Mouse (Mus musculus) central nervous system, embryonic 11.5 days (tissue): ENCODE results near the gene Zfp942. TPM values are rescaled to one million over a fixed set of nuclear protein-coding genes. Genes with fewer than 3 reads are reported as not detected.

ENCODE experiments used
- polyA plus RNA-seq: library from polyadenylated mRNA; depleted of rRNA; stranded (reverse); fragments of >200 nt; gene quantifications from 2 replicates; pipeline ENCODE4 v1.2.3, GENCODE M21; 2012; rRNA removed

Gene Zfp942
- polyA plus RNA-seq: 6.8 and 12.6 TPM in 2 replicates

DNA sequence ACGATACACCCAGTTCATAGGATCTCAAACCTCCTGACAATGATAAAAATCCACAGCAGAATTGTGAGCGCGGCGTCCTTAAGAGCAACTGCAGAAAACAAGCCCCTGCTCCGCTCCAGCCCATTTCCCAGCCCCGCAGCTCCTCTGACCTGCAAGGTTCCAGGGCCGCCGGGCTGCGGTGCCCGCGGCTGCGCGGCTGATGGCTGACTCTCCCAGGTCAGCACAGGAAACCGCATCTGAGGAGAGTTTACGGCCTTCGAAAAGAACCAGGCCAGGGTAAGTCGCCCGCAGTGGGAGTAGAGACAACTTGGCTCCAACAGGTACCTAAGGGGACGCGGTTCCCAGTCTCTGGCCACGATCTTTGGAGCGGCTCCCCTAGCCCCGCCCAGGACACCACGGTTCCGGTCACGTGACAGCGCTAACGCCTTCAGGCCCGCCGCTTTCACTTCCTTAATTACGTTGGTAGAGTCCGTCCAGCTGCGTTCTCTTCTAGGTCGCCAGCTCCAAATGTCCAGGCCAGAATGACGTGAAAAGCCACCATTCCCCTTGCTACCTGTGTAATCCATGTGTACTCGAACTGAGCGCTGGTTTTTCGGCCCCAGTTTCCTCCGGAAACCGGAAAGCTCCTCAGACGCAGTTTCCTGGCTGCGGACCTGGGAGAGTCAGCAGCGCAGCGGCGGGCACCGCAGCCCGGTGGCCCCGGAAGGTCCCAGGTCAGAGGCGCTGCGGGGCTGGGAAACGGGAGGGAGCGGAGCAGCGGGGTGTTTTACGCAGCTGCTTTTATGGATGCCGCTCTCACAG, at the start of gene Zfp942, which contains the start of gene Zfp943:
Gene Zfp942, minus strand, starts transcription at position 358 of the 801 bp plus-strand sequence.
Gene Zfp943, plus strand, starts transcription at position 446 of the 801 bp plus-strand sequence.

DNA sequence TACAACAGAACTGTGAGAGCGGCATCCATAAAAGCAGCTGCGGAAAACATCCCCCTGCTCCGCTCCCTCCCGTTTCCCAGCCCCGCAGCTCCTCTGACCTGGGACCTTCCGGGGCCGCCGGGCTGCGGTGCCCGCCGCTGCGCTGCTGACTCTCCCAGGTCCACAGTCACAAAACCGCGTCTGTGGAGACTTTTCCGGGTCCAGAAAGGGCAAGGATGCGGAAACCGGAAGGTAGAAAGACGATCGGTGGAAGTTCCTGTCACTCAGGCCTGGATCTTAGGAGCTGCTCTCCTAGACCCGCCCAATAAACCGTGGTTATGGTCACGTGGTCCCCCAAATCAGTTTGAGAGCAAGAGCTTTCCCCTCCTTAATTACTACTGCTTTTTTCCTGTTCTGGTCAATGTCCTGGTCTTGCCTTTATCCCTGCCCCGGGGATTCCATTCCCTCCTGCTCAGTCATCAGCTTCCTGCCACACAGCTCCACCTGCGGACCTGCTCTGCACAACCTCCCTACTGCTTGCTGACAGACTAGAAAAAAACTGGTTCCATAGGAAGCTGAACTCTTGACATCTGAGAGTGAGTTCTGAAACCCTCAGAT, 52.7 kb downstream of the Zfp942 start, which contains the start of gene Zfp995:
Gene Zfp995, minus strand, starts transcription at position 471 of the 597 bp plus-strand sequence.

Other genes starting within 250 kb of the Zfp942 start
- 7.7 and 8.1 TPM in 2 replicates for gene Zfp229, start 231.7 kb downstream of the Zfp942 start, polyA plus RNA-seq
- 2.0 and 4.2 TPM in 2 replicates for gene Zfp820, start 116.7 kb downstream of the Zfp942 start, polyA plus RNA-seq
- gene Zfp995, start 52.5 kb downstream of the Zfp942 start, polyA plus RNA-seq: 4.4 and 6.3 TPM in 2 replicates
- gene Zfp943, start 88 bp upstream of the Zfp942 start, polyA plus RNA-seq: 6.9 and 13.9 TPM in 2 replicates
- 0.84 and 1.6 TPM in 2 replicates for gene Zfp947, start 203.7 kb upstream of the Zfp942 start, polyA plus RNA-seq